Mouse (Mus musculus): ENCODE results near the gene Rundc1.
"Not testable (repeated sequence)": the region's sequence is repeated elsewhere in the genome, so short reads cannot be mapped to it uniquely, and the experiment has no call there.

Rundc1 gene

GRCm38 (mm10) chr11:101467477-101468262 is 42.8 kb downstream of the Rundc1 start:
- peak; percentile 53 to 64 for DNase-seq

DNA sequence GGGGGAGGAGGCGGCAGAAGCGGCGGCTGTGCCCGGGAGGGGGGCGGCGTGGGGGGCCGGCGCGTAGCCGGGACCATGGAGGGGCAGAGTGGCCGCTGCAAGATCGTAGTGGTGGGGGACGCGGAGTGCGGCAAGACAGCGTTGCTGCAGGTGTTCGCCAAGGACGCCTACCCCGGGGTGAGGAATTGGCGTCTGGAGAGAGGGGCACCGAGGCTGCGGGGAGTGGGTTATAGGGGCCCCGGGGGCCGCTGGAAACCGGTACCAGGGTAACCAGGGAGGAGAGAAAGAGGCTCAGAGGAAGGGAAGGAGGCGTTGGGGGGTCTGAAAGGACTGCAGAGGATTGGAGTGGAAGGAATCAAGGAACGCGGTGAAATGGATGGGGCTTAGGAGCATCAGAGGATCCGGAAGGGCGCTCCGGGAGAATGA is 43.4 kb downstream of the Rundc1 start:
- peak in 1 of 2 experiments; percentile 52 for DNase-seq

- no peak for DNase-seq
These were observed 43.8 kb downstream of the Rundc1 start for GRCm38 (mm10) chr11:101468731-101469130.

DNA sequence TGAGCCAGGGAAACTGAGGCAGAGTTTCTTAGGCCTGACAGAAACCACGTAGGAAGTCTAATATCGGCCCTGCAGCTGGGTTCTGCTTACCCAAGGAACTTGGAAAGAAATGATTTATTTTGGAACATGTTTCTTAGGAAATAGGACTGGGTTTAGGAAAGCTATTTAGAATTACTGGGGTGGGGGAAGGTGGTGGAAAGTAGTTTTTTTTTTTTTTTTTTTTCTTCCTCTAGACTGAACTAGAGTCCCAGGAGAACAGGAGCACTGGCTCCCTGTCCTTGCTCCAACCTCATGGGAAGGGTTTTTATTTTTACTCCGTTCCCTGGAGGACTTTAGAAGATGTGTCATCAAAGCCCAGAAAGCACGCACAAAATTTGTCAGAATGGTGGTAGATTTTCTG is 44.3 kb downstream of the Rundc1 start:
- DNase-seq = no peak

GRCm38 (mm10) chr11:101470206-101470605 is 45.3 kb downstream of the Rundc1 start:
- DNase-seq = no peak

- DNase-seq = no peak
These were observed 47.0 kb downstream of the Rundc1 start for GRCm38 (mm10) chr11:101471926-101472325.

GRCm38 (mm10) chr11:101472336-101472735 is 47.5 kb downstream of the Rundc1 start:
- DNase-seq = no peak

- not testable (repeated sequence) for DNase-seq
These were observed 48.8 kb downstream of the Rundc1 start for GRCm38 (mm10) chr11:101473686-101474085.

DNA sequence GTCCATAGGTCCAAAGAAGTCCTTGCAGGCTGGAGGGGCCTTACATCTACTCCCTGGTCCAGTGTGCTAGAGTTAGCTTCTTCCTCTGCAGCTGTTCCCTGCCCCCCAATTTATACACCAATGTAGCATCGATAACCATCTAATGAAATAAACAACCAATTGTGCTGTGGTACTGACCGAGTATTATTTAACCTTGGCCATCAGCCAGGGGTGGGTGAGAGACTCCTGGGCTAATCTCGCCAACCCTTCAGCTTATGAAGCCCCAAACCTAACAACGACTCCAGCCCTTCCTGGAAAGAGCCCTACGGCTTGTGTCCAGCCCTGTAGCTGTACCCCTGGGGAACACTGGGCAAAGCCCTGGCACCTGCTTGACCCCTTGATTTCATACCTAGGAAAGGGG is 49.4 kb downstream of the Rundc1 start:
- no peak for DNase-seq

GRCm38 (mm10) chr11:101476361-101476760 is 51.5 kb downstream of the Rundc1 start:
- DNase-seq = not testable (repeated sequence)

DNA sequence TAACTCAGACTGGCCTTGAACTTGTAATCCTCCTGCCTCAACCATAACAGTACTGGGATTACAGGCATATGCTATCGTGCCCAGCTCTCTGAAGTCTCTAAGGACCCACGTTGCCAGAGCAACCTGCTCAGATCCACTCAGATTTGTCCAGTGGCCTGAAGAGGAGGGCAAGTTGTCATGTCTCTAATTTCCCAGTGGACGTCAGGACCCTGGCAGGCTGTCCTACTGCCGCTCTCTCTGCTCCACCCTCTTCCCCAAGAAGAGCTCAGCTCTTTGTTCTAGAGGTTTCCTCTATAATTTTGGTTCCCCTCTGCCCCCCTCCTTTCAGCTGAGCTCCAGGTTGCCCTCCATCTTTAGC is 52.3 kb downstream of the Rundc1 start:
- no peak for DNase-seq

- DNase-seq = no peak
These were observed 52.8 kb downstream of the Rundc1 start for GRCm38 (mm10) chr11:101477552-101478211.

DNA sequence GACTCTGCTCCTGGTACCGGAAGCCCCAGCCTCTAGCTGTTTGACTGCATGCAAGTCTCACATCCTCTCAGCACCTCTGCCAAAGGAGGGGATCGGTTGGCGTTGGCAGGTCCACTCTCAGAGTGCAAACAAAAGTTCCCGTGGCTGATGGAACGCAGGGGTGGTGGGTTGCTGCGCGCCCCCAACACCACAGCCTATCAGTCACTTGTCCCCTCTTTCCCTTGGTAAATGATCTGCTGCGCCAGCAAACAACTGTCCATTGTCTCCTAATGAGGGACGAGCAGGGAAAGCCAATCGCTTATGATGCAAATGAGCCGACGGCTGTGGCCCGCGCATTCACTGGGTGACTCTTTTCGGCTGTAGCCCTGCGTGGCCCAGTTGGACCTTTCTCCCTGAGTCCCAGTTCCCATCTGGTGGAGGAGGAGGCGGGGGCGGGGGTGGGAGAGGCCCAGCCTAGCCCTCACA is 54.3 kb downstream of the Rundc1 start:
- DNase-seq = no peak

- no peak for DNase-seq
These were observed 56.0 kb downstream of the Rundc1 start for GRCm38 (mm10) chr11:101480912-101481311.

GRCm38 (mm10) chr11:101483804-101484203 is 58.9 kb downstream of the Rundc1 start:
- DNase-seq = no peak

DNA sequence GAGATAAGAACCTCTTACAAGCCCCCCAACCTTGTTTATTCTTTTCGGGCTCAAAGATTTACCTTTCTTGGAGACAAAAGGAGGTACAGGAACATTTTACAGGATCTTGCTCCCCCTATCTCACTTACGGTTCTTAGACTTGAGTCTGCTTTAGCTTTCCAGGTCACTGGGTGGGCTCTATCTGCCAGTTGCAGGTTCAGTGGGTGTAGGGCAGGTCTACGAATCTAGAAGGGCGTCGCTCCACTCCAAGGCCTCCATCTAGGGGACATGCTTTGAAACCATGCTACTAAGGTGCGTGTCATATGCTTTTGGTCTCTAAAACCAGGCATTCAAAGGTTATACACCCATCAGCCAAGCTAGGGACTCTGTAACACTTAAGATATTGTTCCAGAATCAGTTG is 59.4 kb downstream of the Rundc1 start:
- no peak for DNase-seq

GRCm38 (mm10) chr11:101484814-101485213 is 59.9 kb downstream of the Rundc1 start:
- DNase-seq = no peak

All from thymus, adult 18-20 months (tissue).